Mouse (Mus musculus): ENCODE measurements around the gene Gm16223. TPM values are rescaled to one million over a fixed set of nuclear protein-coding genes. Genes with fewer than 3 reads are reported as not detected.

Gm16223 gene
- not detected in 2 replicates for polyA plus RNA-seq (2014; fragmentation: Nextera tagmentation; extraction: Ambion mirVana)

DNA sequence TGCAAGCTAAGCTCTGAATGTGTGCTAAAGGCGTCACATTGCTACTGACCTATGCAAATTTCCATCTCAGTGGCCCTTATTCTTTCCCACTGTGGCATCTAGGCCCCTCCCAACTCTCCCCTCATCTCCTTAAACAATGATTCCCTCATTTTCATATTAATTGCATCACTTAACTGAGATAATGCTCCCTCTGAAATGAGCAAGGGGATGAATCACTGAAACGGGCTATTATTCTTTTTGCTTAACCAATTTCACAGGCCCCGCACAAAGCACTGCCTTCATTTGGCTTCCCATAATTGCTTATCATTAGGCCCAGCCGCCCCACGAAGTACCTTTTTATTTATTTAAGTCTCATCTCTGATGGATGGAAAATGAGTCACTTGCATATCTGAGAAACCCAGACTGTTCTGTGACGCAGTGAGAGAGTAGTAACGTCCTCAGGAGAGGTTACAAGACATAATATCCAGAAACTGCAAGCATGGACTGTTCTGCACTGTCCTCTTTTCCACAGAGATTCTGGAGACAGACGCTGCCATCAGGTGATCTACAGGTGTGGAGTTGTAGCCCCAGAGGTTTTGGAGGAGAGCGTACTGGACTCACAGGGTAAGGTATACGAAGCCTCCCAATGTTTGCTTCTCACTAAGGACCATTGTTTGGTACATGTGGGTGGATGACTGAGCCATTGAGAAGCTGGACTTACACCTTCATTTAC, at the start of gene Gm16223:
TSS of gene Gm16223 (plus strand) at position 485 of the 712 bp plus-strand sequence.
- DNase-seq = no peak
- no peaks in the 10 kb centered on the region for H3K9me3 ChIP-seq (ENCODE audit: low read depth, low read length)
- WGBS = 73% methylated on average over 10 of the region's 10 CpGs
- no peak within 1 kb of the TSS for H3K4me3 ChIP-seq (ENCODE audit: low read depth, low read length)
- H3K4me1 ChIP-seq (ENCODE audit: insufficient read depth) = no peaks in the 10 kb centered on the region
- no peak within 1 kb of the TSS for H3K27ac ChIP-seq (ENCODE audit: low read depth)
- no peak for TF ChIP-seq CTCF (IDR thresholded peaks at IDR 0.05; ENCODE audit: low read depth)
- no peaks in the 10 kb centered on the region for H3K36me3 ChIP-seq (ENCODE audit: insufficient read depth)
- no peak within 1 kb of the TSS for H3K9ac ChIP-seq
- no peaks in the 10 kb centered on the region for H3K27me3 ChIP-seq (ENCODE audit: insufficient read depth, low read length)
- ATAC-seq (ENCODE audit: insufficient read depth) = no peak
- no peak within 1 kb of the TSS for H3K4me2 ChIP-seq

GRCm38 (mm10) chr5:42022029-42022428, 45.7 kb upstream of the Gm16223 start:
- ATAC-seq (ENCODE audit: insufficient read depth) = no peak
- WGBS = 70% methylated on average over 3 of the region's 3 CpGs

DNA sequence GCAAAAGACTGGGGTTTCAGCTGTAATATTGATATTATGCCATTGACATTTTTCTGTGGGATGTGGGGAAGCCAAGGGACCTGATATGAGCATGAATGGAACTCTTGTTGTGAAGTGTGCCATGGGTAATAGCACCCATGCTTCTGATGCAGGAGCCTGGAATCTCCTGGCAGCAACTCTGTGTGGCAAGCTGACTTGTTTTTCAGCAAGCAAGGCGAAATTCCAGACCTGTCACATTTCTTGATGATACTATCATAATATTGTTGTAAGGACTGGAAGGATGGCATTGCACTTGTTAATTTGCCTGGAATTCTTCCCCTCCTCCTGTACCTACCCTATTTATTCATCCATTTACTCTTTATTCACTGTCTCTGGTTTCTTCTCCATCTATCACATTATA, 44.2 kb upstream of the Gm16223 start:
- Histone ChIP-seq H3K4me1 (ENCODE audit: insufficient read depth) (no peaks in the 10 kb centered on the region), H3K9me3 (ENCODE audit: low read depth, low read length) (no peaks in the 10 kb centered on the region), H3K4me3 (ENCODE audit: low read depth, low read length) (no peak overlapping the region), H3K9ac (no peak overlapping the region), H3K4me2 (no peak overlapping the region), H3K36me3 (ENCODE audit: insufficient read depth) (no peaks in the 10 kb centered on the region), H3K27ac (ENCODE audit: low read depth) (no peak overlapping the region), H3K27me3 (ENCODE audit: insufficient read depth, low read length) (no peaks in the 10 kb centered on the region)
- WGBS = 60% methylated on average over 1 of the region's 1 CpGs
- no peak for TF ChIP-seq CTCF (IDR thresholded peaks at IDR 0.05; ENCODE audit: low read depth)
- ATAC-seq (ENCODE audit: insufficient read depth) (no peak), DNase-seq (no peak)

More at GRCm38 (mm10) chr5:42022029-42022428, 45.7 kb upstream of the Gm16223 start:
- DNase-seq = no peak
- Histone ChIP-seq H3K4me3 (ENCODE audit: low read depth, low read length) (no peak overlapping the region), H3K36me3 (ENCODE audit: insufficient read depth) (no peaks in the 10 kb centered on the region), H3K27ac (ENCODE audit: low read depth) (no peak overlapping the region), H3K4me1 (ENCODE audit: insufficient read depth) (no peaks in the 10 kb centered on the region), H3K4me2 (no peak overlapping the region), H3K9ac (no peak overlapping the region), H3K27me3 (ENCODE audit: insufficient read depth, low read length) (no peaks in the 10 kb centered on the region), H3K9me3 (ENCODE audit: low read depth, low read length) (no peaks in the 10 kb centered on the region)
- no peak for TF ChIP-seq CTCF (IDR thresholded peaks at IDR 0.05; ENCODE audit: low read depth)

DNA sequence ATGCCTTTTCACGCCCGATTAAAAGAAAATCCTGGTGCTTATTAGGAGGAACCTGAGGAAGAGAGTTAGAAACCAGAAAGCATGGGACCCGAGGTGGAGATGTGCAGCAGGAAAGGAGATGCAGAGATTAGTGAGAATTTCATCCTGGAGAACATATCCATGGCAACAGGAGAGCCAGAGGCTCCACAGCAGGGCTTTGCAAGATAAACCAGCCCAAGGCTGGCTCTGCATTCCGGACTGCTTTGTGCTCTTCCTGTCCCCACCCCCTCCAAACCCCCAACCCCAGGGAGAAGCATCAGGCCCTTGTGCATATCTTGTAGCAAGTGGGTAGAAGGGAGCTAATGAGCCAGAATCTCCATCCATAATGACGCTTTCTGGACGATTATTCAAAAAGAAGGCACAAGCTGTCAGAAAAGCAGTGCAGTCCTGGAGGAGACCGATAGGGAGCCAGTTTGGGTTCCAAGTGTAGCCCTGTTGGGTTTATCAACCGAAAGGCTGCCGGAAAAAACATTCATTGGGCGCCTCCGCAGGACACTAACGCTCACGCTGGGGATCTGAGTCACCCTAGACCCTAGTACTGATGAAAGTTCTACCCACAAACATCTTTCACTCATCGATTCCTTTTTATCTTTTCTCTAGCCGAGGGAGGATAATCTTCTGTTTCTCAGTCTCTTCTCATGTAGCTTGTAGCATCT, 31.2 kb upstream of the Gm16223 start:
- 64% methylated on average over 15 of the region's 15 CpGs for WGBS
- Histone ChIP-seq H3K4me3 (ENCODE audit: low read depth, low read length) (no peak overlapping the region), H3K4me2 (no peak overlapping the region), H3K27me3 (ENCODE audit: insufficient read depth, low read length) (no peaks in the 10 kb centered on the region), H3K4me1 (ENCODE audit: insufficient read depth) (no peaks in the 10 kb centered on the region), H3K36me3 (ENCODE audit: insufficient read depth) (no peaks in the 10 kb centered on the region), H3K27ac (ENCODE audit: low read depth) (no peak overlapping the region), H3K9me3 (ENCODE audit: low read depth, low read length) (no peaks in the 10 kb centered on the region), H3K9ac (no peak overlapping the region)
- DNase-seq (no peak), ATAC-seq (ENCODE audit: insufficient read depth) (no peak)
- TF ChIP-seq CTCF (IDR thresholded peaks at IDR 0.05; ENCODE audit: low read depth) = no peak

GRCm38 (mm10) chr5:42054636-42055035, 13.1 kb upstream of the Gm16223 start:
- TF ChIP-seq CTCF (IDR thresholded peaks at IDR 0.05; ENCODE audit: low read depth) = no peak
- Histone ChIP-seq H3K4me1 (ENCODE audit: insufficient read depth) (no peaks in the 10 kb centered on the region), H3K9me3 (ENCODE audit: low read depth, low read length) (no peaks in the 10 kb centered on the region), H3K4me2 (no peak overlapping the region), H3K36me3 (ENCODE audit: insufficient read depth) (no peaks in the 10 kb centered on the region), H3K4me3 (ENCODE audit: low read depth, low read length) (no peak overlapping the region), H3K9ac (no peak overlapping the region), H3K27ac (ENCODE audit: low read depth) (no peak overlapping the region), H3K27me3 (ENCODE audit: insufficient read depth, low read length) (no peaks in the 10 kb centered on the region)
- WGBS = 72% methylated on average over 4 of the region's 4 CpGs
- DNase-seq (no peak), ATAC-seq (ENCODE audit: insufficient read depth) (no peak)

GRCm38 (mm10) chr5:42055151-42055550, 12.6 kb upstream of the Gm16223 start:
- Histone ChIP-seq H3K36me3 (ENCODE audit: insufficient read depth) (no peaks in the 10 kb centered on the region), H3K27ac (ENCODE audit: low read depth) (no peak overlapping the region), H3K4me2 (no peak overlapping the region), H3K9me3 (ENCODE audit: low read depth, low read length) (no peaks in the 10 kb centered on the region), H3K4me3 (ENCODE audit: low read depth, low read length) (no peak overlapping the region), H3K4me1 (ENCODE audit: insufficient read depth) (no peaks in the 10 kb centered on the region), H3K27me3 (ENCODE audit: insufficient read depth, low read length) (no peaks in the 10 kb centered on the region), H3K9ac (no peak overlapping the region)
- ATAC-seq (ENCODE audit: insufficient read depth) (no peak), DNase-seq (no peak)
- 92% methylated on average over 5 of the region's 5 CpGs for WGBS
- TF ChIP-seq CTCF (IDR thresholded peaks at IDR 0.05; ENCODE audit: low read depth) = no peak

GRCm38 (mm10) chr5:42065090-42065489, 2.7 kb upstream of the Gm16223 start:
- H3K9ac ChIP-seq = no peak overlapping the region
- no peaks in the 10 kb centered on the region for H3K36me3 ChIP-seq (ENCODE audit: insufficient read depth)
- H3K9me3 ChIP-seq (ENCODE audit: low read depth, low read length) = no peaks in the 10 kb centered on the region
- no peak overlapping the region for H3K4me3 ChIP-seq (ENCODE audit: low read depth, low read length)
- 46% methylated on average over 2 of the region's 2 CpGs for WGBS
- no peak for ATAC-seq (ENCODE audit: insufficient read depth)
- no peak for DNase-seq
- no peaks in the 10 kb centered on the region for H3K27me3 ChIP-seq (ENCODE audit: insufficient read depth, low read length)
- H3K4me1 ChIP-seq (ENCODE audit: insufficient read depth) = no peaks in the 10 kb centered on the region
- H3K27ac ChIP-seq (ENCODE audit: low read depth) = no peak overlapping the region
- no peak overlapping the region for H3K4me2 ChIP-seq
- no peak for TF ChIP-seq CTCF (IDR thresholded peaks at IDR 0.05; ENCODE audit: low read depth)
